Mouse (Mus musculus) retina, embryonic 14.5 days (tissue): Measurements from ENCODE around the gene Lamb3.

ENCODE experiments used
- DNase-seq: peaks from one replicate; pipeline ENCODE4 v3.0.0-alpha.2; 2015; ENCODE audit warnings: low spot score

The Lamb3 gene

DNA sequence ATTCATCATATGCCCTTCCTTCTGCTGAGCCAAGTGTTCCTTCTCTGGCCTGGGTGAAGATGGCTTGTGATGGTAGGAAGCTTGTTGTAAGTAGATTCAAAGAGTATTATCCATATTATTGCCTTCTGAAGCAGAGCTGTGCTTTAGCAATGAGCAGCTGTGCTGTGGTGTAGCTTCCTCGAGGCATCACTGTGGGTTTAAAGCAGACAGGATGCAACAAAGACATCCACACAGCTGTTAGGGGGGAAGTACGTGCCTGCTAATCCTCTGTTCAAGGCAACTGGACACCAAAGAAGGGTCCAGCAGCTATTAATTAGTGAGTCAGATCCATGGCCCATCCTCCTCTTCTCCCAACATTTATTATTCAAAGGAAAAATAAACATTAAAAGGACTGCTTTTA is 137.5 kb downstream of the Lamb3 start:
- DNase-seq: no peak

- no peak for DNase-seq
Measured at GRCm38 (mm10) chr1:193346908-193347307, 139.4 kb downstream of the Lamb3 start.

DNA sequence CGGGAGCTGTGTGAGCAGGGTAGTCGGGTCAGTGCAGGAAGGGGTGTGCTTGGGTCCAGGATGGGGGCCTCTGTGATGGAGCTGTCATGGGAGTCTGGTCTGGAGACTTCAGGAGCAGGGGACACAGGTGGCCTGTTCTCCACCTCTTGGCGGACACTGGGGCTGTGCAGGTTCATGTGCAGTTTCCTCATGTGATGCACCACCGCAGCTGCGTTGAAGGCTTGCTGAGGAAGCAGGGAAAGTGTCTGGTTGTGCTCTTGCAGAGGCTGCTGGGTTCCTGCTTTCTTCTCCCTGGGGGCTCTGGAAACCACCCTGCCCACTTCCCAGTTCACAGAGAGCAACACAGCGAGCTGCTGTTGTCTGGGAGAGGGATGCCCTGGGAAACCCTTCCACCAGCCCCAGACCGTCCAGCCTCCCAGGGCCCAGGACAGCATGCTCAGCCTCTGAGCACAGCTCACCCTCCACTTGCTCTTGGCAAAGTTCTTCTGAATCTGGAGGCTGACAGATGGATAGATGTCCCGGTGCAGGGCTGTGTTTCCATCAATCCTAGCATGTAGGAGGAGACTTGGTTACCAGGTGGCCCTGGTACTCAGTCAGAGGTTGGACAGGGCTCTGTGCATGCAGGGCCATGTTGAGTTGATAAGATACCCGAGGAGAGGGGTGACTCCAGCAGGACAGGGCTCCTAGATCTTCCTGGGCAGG is 140.9 kb downstream of the Lamb3 start:
- DNase-seq: no peak

DNA sequence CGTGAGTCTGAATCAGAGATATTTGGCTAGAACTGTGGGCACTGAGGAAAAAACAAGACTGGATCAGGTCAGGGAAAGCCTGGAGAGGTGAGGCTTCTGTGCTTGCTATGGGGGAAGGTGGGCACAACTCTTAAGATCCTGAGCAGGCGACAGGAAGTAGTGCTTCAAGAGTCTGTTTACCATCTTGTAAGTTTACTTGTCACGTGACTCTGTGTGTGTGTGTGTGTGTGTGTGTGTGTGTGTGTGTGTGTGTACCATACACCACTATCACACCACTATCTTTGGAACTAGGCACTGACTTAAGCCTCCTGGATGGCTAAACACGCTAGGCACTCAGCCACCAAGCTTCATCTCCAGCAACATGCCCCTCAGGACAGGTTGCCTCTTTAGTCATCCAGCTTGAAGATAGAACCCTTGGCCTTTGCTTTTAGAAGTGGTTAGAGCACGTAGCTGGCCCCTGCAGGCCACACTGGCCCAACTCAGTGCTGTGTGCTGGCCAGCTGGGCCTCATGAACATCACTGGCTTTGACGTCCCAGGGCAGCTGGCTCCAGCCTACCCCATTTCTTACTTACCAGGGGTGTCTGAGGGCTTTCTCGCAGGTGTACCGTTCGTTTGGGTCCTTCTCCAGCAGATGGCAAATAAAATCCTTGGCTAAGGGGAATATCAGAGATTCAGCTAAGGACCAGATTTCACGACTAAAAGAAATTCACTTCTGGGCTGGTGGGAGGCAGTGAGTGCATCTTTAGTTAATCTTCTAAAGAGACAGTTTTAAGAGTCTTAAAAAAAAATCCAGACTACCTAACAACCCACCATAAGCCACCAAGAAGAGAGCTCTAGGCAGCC is 142.4 kb downstream of the Lamb3 start:
- DNase-seq: no peak

DNA sequence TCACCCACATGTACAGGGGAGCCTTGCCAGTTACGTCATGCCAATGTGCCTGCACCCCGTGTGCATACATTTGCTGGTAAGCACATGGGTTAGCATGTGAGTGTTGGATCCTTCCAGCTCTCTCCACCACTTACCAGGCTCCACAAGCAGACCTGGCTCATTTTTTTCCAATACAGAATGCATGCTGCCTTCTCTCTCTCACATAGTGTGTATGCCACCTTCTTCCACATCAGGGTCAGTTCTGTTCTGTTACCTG is 143.0 kb downstream of the Lamb3 start:
- DNase-seq: no peak

GRCm38 (mm10) chr1:193351583-193351982 is 144.1 kb downstream of the Lamb3 start:
- no peak for DNase-seq

DNA sequence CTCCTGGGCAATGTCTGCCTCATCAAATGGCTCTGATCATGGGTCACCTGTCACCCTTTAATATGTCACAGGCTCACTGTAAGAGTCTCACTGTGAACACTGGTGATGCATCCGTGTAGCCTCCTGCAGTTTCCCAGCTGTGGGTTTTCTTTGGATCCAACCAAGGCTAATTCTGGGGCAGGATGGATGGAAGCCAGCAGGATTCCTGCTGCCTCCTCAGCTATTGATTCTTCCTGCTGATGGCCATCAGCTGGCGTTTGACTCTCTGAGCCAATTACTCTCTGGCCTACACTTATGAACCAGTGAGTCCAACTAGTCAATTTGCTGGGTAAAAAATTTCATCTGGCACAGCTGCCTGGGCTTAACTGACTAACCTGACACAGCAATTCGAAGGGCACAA is 151.7 kb downstream of the Lamb3 start:
- DNase-seq: no peak

GRCm38 (mm10) chr1:193361181-193361580 is 153.7 kb downstream of the Lamb3 start:
- peak; percentile 57 for DNase-seq

- no peak for DNase-seq
Measured at GRCm38 (mm10) chr1:193362078-193362477, 154.6 kb downstream of the Lamb3 start.

- peak; percentile 74 for DNase-seq
Measured at GRCm38 (mm10) chr1:193363801-193364231, 156.3 kb downstream of the Lamb3 start.

- peak; percentile 39 for DNase-seq
Measured at GRCm38 (mm10) chr1:193368055-193368454, 160.6 kb downstream of the Lamb3 start.

GRCm38 (mm10) chr1:193369091-193369490 is 161.6 kb downstream of the Lamb3 start:
- peak; percentile 30 for DNase-seq

- peak; percentile 90 for DNase-seq
Measured at GRCm38 (mm10) chr1:193370096-193370495, 162.6 kb downstream of the Lamb3 start, which contains the start of gene Camk1g. TSS of gene Camk1g (minus strand) at chr1:193370298.

DNA sequence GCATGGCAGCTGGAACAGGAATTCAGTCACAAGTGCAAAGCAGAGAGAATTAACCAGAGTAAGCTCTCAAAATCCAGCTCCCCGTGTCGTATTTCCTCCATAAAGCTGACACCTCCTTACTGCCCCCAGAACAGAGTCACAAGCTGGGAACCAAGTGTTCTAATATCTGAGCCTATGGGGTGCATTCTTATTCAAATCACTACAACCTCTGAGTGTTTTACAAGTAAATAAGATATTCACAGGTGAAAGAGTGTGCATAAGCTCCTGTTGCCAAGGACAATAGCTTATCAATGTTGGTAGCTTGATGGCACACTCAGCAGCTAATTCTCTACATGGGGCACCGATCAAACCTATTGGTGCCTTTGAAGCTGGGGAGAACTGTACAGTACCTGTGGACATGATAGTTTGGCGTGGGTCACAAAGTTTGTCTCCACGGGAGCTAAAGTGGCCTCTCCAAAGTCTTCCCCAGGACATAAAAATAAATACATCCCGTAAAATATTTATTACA is 166.5 kb downstream of the Lamb3 start:
- no peak for DNase-seq

DNA sequence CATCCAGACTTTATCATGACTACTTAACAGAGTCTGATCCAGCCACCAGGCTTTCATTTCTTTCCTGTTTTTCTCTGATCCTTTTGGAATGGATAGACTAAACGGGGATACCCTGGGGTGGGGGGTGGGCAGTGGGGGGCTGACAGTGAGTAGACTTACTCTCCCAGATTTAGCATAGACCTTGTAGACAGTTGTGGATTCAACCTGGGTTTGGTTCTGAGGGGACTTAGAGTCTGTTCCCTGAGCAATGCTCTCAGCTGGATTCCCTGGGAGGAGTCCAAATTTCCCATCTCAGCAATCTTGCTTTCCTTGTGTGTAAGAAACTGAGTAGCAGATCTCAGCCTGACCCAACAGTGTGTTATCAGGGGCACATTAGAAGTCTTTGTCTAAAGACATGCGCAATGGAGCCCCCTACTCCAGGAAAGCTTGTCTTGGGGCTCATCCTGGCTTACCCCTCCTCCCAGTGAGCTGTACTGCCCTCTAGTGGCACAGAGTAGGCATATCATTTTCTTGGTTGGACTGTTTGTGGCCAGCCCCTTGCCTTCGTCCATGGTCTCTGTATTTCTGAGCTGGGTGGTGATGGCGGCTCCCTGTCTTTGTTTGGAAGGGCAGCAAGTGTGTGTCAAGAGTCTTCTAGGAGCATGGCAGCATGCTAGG is 169.1 kb downstream of the Lamb3 start:
- DNase-seq: peak; percentile 85

GRCm38 (mm10) chr1:193379634-193380033 is 172.1 kb downstream of the Lamb3 start:
- DNase-seq: no peak

DNA sequence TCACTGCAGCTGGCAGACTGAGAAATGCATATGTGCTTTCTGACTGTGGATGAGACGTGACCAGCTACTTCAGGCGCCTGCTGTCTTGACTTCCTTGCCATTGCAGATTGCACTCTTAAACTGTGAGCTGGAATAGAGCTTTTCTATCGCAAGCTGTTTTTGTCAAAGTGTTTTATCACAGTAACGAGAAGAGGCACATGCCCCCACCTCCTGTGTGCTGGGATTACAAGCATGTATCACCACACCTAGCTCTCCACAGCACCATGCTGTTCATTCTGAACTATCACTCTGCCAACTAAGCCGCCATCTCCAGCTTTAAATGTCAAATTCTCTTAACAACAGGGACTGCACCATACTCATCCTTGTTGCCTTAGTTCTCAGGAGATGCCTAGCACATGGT is 173.4 kb downstream of the Lamb3 start:
- no peak for DNase-seq

- DNase-seq: no peak
Measured at GRCm38 (mm10) chr1:193381597-193382404, 174.3 kb downstream of the Lamb3 start.

GRCm38 (mm10) chr1:193382435-193382834 is 174.9 kb downstream of the Lamb3 start:
- peak; percentile 75 for DNase-seq

- peak; percentile 78 for DNase-seq
Measured at GRCm38 (mm10) chr1:193382841-193383462, 175.5 kb downstream of the Lamb3 start.

DNA sequence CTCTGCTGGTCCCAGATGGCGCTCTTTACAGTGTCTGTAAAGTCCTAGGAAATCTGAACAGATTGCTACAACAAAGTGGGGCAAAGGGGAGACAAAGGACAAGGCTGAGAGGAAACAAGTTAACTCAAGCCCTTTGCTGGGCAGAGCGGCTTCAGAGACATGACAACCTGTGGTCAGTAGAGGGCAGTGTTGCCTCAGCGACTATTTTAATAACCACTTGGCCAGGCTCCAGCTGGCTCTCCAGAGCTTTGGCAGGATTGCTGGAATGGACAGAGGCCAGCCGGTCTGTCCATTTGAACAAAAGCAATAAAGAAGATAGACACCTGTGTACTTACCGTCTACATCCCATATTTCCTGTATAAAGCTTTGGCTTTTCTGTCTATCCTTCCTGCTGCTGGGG is 178.6 kb downstream of the Lamb3 start:
- peak; percentile 94 for DNase-seq
